In the genomic region with DNA sequence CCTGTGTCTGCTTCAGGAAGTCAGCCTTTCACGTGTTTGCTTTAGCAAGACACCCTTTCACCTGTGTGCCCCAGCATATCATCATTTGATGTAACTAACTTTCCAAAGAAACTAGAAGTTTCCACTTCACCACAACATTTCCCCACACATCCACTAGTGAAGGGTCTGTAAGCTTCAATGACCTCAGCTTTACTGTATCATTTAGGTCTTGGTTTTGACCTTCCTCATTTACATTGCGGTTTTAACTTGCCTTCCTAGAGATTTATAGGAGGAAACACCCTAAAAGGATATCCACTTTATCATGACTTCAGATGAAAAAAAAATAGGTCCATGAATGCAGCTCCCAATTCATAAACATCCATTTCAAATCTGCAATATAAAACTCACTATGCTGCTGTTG, we compare ENCODE assay signal across 20 mouse cellular contexts.
DNase-seq lines count a peak whose midpoint lies in the region; ATAC-seq lines count a peak whose summit lies in the region.
"Had no signal": no experiment of that assay in that cellular context is flagged by ENCODE, and none has a peak within 500 bp of the region (broad histone marks: within the 10 kb centered on the region; RNA-seq: fewer than 3 reads in every experiment).

No protein-coding gene starts in this region.

- H3K9ac ChIP-seq in midbrain, embryonic 13.5 days (replicated peaks), result no peak overlapping the region

- no peak overlapping the region for H3K4me2 ChIP-seq in midbrain, embryonic 13.5 days (replicated peaks)

- no peak for DNase-seq in Muller cell, postnatal 12 days (ENCODE audit: inconsistent ontology term)
- DNase-seq: adrenal gland, adult 2 months; adrenal gland, adult 8-10 months; adrenal gland, postnatal 10 days; adrenal gland, postnatal 14 days; adrenal gland, postnatal 25 days; adrenal gland, postnatal 36 days; B cell, adult 2 months; cerebellum, adult 11 months; cerebellum, adult 11-12 months; cerebellum, adult 18-20 months; cerebellum, adult 2 months had no signal

- peak; percentile 65 for ATAC-seq in granulocyte monocyte progenitor cell, adult 5-6 weeks (replicated peaks; ENCODE audit: poor library complexity, severe bottlenecking)
- ATAC-seq in megakaryocyte progenitor cell, adult 5-6 weeks (replicated peaks; ENCODE audit: poor library complexity), result peak; percentile 54; the same call in 1 of the 2 replicates
- no peak for ATAC-seq in midbrain, embryonic 13.5 days
- ATAC-seq: activated CD4-positive, CD25-positive, alpha-beta regulatory T cell, adult 4 months; CD4-positive, CD25-positive, alpha-beta regulatory T cell, adult 4 months; Patski had no signal

- no peak overlapping the region for H3K4me3 ChIP-seq in midbrain, embryonic 13.5 days (replicated peaks)

- H3K4me1 ChIP-seq in midbrain, embryonic 13.5 days (replicated peaks), result no peaks in the 10 kb centered on the region

- no peak overlapping the region for H3K27ac ChIP-seq in midbrain, embryonic 13.5 days

- no peaks in the 10 kb centered on the region for H3K9me3 ChIP-seq in midbrain, embryonic 13.5 days

- no peaks in the 10 kb centered on the region for H3K36me3 ChIP-seq in midbrain, embryonic 13.5 days
- H3K36me3 ChIP-seq: G1E had no signal

- 92% methylated on average over 2 of the region's 2 CpGs for WGBS in midbrain, embryonic 13.5 days

- H3K27me3 ChIP-seq in midbrain, embryonic 13.5 days, result no peaks in the 10 kb centered on the region
- H3K27me3 ChIP-seq: CH12.LX, Patski had no signal
